Mouse (Mus musculus) thymus, adult 2 months (tissue): ENCODE data around the gene Tmtc1.

Source experiments
- CTCF ChIP-seq: fragments of 200-500 bp; IDR thresholded peaks from 2 replicates; pipeline ENCODE4 v1.5.1; 2012; ENCODE audit warnings: mild to moderate bottlenecking, control low read depth, low read length, moderate library complexity, borderline replicate concordance; ENCODE audit not compliant: control insufficient read depth, poor library complexity, insufficient read depth; ENCODE audit errors: extremely low read depth
- POLR2A ChIP-seq: fragments of 200-500 bp; IDR thresholded peaks from 2 replicates; pipeline ENCODE4 v1.6.1; 2012; ENCODE audit warnings: mild to moderate bottlenecking, low read length, control low read depth, moderate library complexity; ENCODE audit not compliant: control insufficient read depth, poor library complexity, insufficient read depth; ENCODE audit errors: extremely low read depth

GRCm38 (mm10) chr6:148446113-148446512 is 1.9 kb upstream of the Tmtc1 start:
- TF ChIP-seq CTCF = no peak
- TF ChIP-seq POLR2A = no peak
